Mouse (Mus musculus) CH12.LX (cell line): Measurements from ENCODE around the gene Ccdc80. TPM values are rescaled to one million over a fixed set of nuclear protein-coding genes. Genes with fewer than 3 reads are reported as not detected.

ENCODE experiments used
- DNase-seq: peaks from one replicate; pipeline ENCODE4 v3.0.0-alpha.2; 2013; ENCODE audit errors: extremely low read depth
- H3K27ac ChIP-seq: 2 replicates; pipeline ENCODE4 v1.5.1; 2012; ENCODE audit warnings: low read depth, mild to moderate bottlenecking, control low read depth, moderate library complexity; ENCODE audit not compliant: insufficient read depth
- H3K27me3 ChIP-seq: replicated peaks from 2 replicates; pipeline ENCODE3; 2012; ENCODE audit warnings: inconsistent platforms
- H3K36me3 ChIP-seq, 2 experiments: replicated peaks in 1 of 2; 2 replicates each; pipeline versions ENCODE3 to v1.6.1; 2012; ENCODE audit warnings: inconsistent platforms in 1 of 2, low read length in 1 of 2, mild to moderate bottlenecking in 1 of 2, mixed read lengths in 1 of 2, moderate library complexity in 1 of 2; ENCODE audit not compliant: control insufficient read depth in 1 of 2, insufficient read depth in 1 of 2
- H3K4me1 ChIP-seq, 2 experiments: 2 replicates each; pipeline ENCODE4 v1.6.1; 2012; ENCODE audit warnings: inconsistent platforms in 1 of 2, moderate library complexity in 1 of 2; ENCODE audit not compliant: insufficient read depth in 2 of 2, control insufficient read depth in 1 of 2
- H3K4me2 ChIP-seq: 2 replicates; pipeline ENCODE4 v1.6.1; 2012; ENCODE audit warnings: low read depth, mild to moderate bottlenecking, control low read depth; ENCODE audit not compliant: poor library complexity, insufficient read depth, severe bottlenecking
- H3K4me3 ChIP-seq, 3 experiments: fragments of 150-350 bp in 1 of 3; sonication (generic) in 1 of 3; replicated peaks in 1 of 3; 2 replicates each; pipeline versions ENCODE3 to v1.5.1; 2011 to 2012; ENCODE audit warnings: low read depth in 2 of 3, low read length in 2 of 3, mild to moderate bottlenecking in 2 of 3, moderate library complexity in 2 of 3, control low read depth in 1 of 3, improper control_type of control experiment in 1 of 3, inconsistent platforms in 1 of 3, mixed read lengths in 1 of 3; ENCODE audit not compliant: poor library complexity in 1 of 3
- H3K79me2 ChIP-seq: replicated peaks from 2 replicates; pipeline ENCODE4 v1.6.1; 2012; ENCODE audit warnings: mild to moderate bottlenecking, moderate library complexity; ENCODE audit not compliant: control insufficient read depth, poor library complexity, insufficient read depth, severe bottlenecking; ENCODE audit errors: extremely low read depth
- H3K9ac ChIP-seq: 2 replicates; pipeline ENCODE4 v1.6.1; 2012; ENCODE audit warnings: low read depth, mild to moderate bottlenecking, control low read depth, moderate library complexity; ENCODE audit not compliant: insufficient read depth
- H3K9me3 ChIP-seq: replicated peaks from 2 replicates; pipeline ENCODE3; 2012; ENCODE audit warnings: low read length, inconsistent platforms, mixed read lengths
- CHD2 ChIP-seq: IDR thresholded peaks from 2 replicates; pipeline ENCODE4 v1.6.1; 2011; ENCODE audit warnings: low read length, improper control_type of control experiment
- E2F4 ChIP-seq: IDR thresholded peaks from 2 replicates; pipeline ENCODE4 v1.6.1; 2011; ENCODE audit warnings: low read depth, low read length, improper control_type of control experiment; ENCODE audit not compliant: insufficient replicate concordance
- ELF1 ChIP-seq: IDR thresholded peaks from 2 replicates; pipeline ENCODE4 v1.6.1; 2014; ENCODE audit warnings: low read depth, mild to moderate bottlenecking, inconsistent platforms, low read length, improper control_type of control experiment
- ETS1 ChIP-seq: conservative IDR thresholded peaks from 2 replicates; pipeline ENCODE4 v1.6.1; 2012; ENCODE audit warnings: low read depth, mild to moderate bottlenecking, inconsistent platforms, low read length, improper control_type of control experiment, moderate library complexity
- HCFC1 ChIP-seq: IDR thresholded peaks from 2 replicates; pipeline ENCODE4 v1.6.1; 2012; ENCODE audit warnings: low read depth, mild to moderate bottlenecking, inconsistent platforms, low read length, improper control_type of control experiment
- IRF4 ChIP-seq: IDR thresholded peaks from 2 replicates; pipeline ENCODE4 v1.6.1; 2014; ENCODE audit warnings: low read depth, mild to moderate bottlenecking, inconsistent platforms, low read length, improper control_type of control experiment
- KAT2A ChIP-seq: IDR thresholded peaks from 2 replicates; pipeline ENCODE4 v1.6.1; 2012; ENCODE audit warnings: low read length, improper control_type of control experiment, inconsistent platforms; ENCODE audit not compliant: insufficient replicate concordance
- MEF2A ChIP-seq: IDR thresholded peaks from 2 replicates; pipeline ENCODE4 v1.6.1; 2014; ENCODE audit warnings: low read depth, mild to moderate bottlenecking, inconsistent platforms, low read length, improper control_type of control experiment, borderline replicate concordance
- POLR2AphosphoS2 ChIP-seq: IDR thresholded peaks from 2 replicates; pipeline ENCODE4 v1.6.1; 2011; ENCODE audit warnings: low read depth, low read length, improper control_type of control experiment
- RCOR1 ChIP-seq: conservative IDR thresholded peaks from 2 replicates; pipeline ENCODE4 v1.6.1; 2012; ENCODE audit warnings: low read depth, mild to moderate bottlenecking, inconsistent platforms, low read length, improper control_type of control experiment
- SIN3A ChIP-seq: IDR thresholded peaks from 2 replicates; pipeline ENCODE4 v1.6.1; 2012; ENCODE audit warnings: low read length, improper control_type of control experiment, inconsistent platforms
- USF1 ChIP-seq: IDR thresholded peaks from 2 replicates; pipeline ENCODE4 v1.6.1; 2014; ENCODE audit warnings: low read depth, mild to moderate bottlenecking, inconsistent platforms, low read length, improper control_type of control experiment
- ZKSCAN1 ChIP-seq: IDR thresholded peaks from 2 replicates; pipeline ENCODE4 v1.6.1; 2012; ENCODE audit warnings: low read depth, inconsistent platforms, low read length, improper control_type of control experiment, borderline replicate concordance
- dilution Hi-C: fragments of 300-500 bp; cut with MboI; formaldehyde crosslinking; loops from 2 replicates; pipeline ENCODE4 v1.14.3; 2020; ENCODE audit warnings: low sequenced_read_pairs; ENCODE audit not compliant: extremely low pct_unique_long_range_greater_than_20kb, extremely low pct_ligation_motif_present
- in situ Hi-C: fragments of 300-500 bp; cut with MboI; formaldehyde crosslinking; loops from 3 replicates; pipeline ENCODE4 v1.14.3; 2019; ENCODE audit warnings: low sequenced_read_pairs, low pct_ligation_motif_present, low pct_unique_long_range_greater_than_20kb, mixed read lengths
- polyA plus RNA-seq: library from polyadenylated mRNA; unstranded; fragments of >175 nt; gene quantifications from 2 replicates; pipeline ENCODE4 v1.2.1, GENCODE M21; 2012; ENCODE audit warnings: low read depth; ENCODE audit not compliant: insufficient read length
- total RNA-seq, 2 experiments: library from RNA; depleted of rRNA; stranded (reverse); fragments of 300-350 nt in 1 of 2; fragments of >200 nt in 1 of 2; gene quantifications; 2 replicates each; pipeline ENCODE4 v1.2.3; 2012 to 2014

Gene Ccdc80
- total and polyA plus RNA-seq, 3 experiments: 3.9 to 9.5 (median 6.1) TPM

DNA sequence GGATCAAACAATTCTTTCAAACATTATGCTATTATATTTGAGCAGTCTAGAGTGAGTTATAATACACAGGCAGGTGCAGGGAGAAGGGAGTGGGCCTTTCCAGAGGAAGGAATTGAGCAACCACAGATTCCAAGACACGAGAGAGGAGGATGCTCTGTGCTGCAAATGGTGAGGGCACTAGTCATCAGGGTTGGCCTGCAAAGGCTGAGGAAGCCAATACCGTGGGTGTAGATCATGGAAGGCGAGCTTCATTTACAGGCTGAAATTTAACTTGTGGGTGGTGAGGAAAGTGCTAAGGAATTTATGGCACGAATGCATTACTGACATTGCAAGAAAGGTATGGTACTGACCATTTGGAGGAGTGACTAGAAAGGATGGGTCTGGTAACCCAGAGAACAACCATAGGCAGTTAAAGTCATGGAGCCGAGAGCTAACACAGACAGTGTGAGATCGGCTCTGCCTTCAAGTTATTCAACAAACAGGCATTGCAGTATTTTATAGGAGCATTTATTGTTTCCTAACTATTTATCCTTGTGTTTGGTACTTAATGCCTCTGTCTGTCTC lies 15.6 kb upstream of the Ccdc80 start:
- Histone ChIP-seq H3K9me3 (no peaks in the 10 kb centered on the region), H3K27me3 (no peaks in the 10 kb centered on the region), H3K27ac (no peak overlapping the region), H3K9ac (no peak overlapping the region), H3K79me2 (no peaks in the 10 kb centered on the region; the same call in 1 of the 2 replicates), H3K36me3 (no peaks in the 10 kb centered on the region), H3K4me2 (no peak overlapping the region), H3K4me3 (no peak overlapping the region), H3K4me1 (peaks cover 0 to 4% of the 10 kb centered on the region in 2 experiments; a peak in 1 of 4 replicates)
- no peak for DNase-seq
- TF ChIP-seq KAT2A: no peak
- no peak for TF ChIP-seq USF1
- no peak for TF ChIP-seq ZKSCAN1
- no peak for TF ChIP-seq CHD2
- TF ChIP-seq RCOR1: no peak
- no peak for TF ChIP-seq ETS1
- no peak for TF ChIP-seq ELF1
- TF ChIP-seq E2F4: no peak
- no peak for TF ChIP-seq HCFC1
- no peak for TF ChIP-seq SIN3A
- dilution Hi-C loops: no loop called here
- in situ Hi-C loops: loop anchor here (5.0 to 25.0 kb wide), 2 partner anchors 50 to 590 kb away; no protein-coding TSS in a partner anchor

DNA sequence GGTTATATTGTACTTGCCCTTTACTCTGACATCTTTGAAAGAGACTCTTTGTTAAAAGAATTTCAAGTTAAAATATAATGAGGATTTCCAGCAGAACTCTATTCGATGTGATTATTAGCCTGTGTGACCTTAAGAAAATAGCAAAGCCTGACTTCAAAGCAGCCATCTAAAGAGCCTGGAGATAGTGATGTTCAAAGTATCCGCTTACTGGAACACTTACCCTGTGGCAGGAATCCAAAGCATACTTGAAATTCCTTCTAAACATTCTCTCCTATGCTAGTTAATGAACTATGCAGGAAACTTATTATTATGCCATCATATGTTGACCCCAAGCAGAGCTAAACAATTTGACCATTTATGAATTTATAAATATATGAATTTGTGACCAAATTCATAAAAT lies 13.9 kb upstream of the Ccdc80 start:
- no peak overlapping the region for H3K4me3 ChIP-seq
- no peaks in the 10 kb centered on the region for H3K9me3 ChIP-seq
- H3K4me1 ChIP-seq: peaks cover 0 to 4% of the 10 kb centered on the region in 2 experiments; a peak in 1 of 4 replicates
- no peak overlapping the region for H3K27ac ChIP-seq
- no peak for DNase-seq
- in situ Hi-C loops (loop anchor here (5.0 to 25.0 kb wide), 2 partner anchors 52 to 592 kb away; no protein-coding TSS in a partner anchor), dilution Hi-C loops (no loop called here)
- H3K27me3 ChIP-seq: no peaks in the 10 kb centered on the region
- H3K36me3 ChIP-seq: no peaks in the 10 kb centered on the region
- no peak for TF ChIP-seq IRF4
- no peak for TF ChIP-seq KAT2A
- no peak for TF ChIP-seq POLR2AphosphoS2
- TF ChIP-seq MEF2A: no peak
- H3K9ac ChIP-seq: no peak overlapping the region
- H3K4me2 ChIP-seq: no peak overlapping the region
- H3K79me2 ChIP-seq: no peaks in the 10 kb centered on the region; the same call in 1 of the 2 replicates
